Mouse (Mus musculus) lung, adult 2 months (tissue): ENCODE results near the gene Ermn.

Experiments
- CTCF ChIP-seq: fragments of 200-500 bp; IDR thresholded peaks from 2 replicates; pipeline ENCODE4 v1.5.1; 2011; ENCODE audit warnings: mild to moderate bottlenecking, low read length, control low read depth; ENCODE audit not compliant: insufficient read depth
- POLR2A ChIP-seq: fragments of 200-500 bp; IDR thresholded peaks from 2 replicates; pipeline ENCODE4 v1.6.1; 2011; ENCODE audit warnings: low read depth, mild to moderate bottlenecking, control low read depth, low read length, borderline replicate concordance; ENCODE audit errors: extremely low read depth

- TF ChIP-seq CTCF (no peak), POLR2A (no peak)
These were observed 17.0 kb downstream of the Ermn start for GRCm38 (mm10) chr2:58035635-58036034.
